Mouse (Mus musculus) layer of hippocampus, adult 18-20 months (tissue): ENCODE data around the gene Rps2. TPM values are rescaled to one million over a fixed set of nuclear protein-coding genes. Genes with fewer than 3 reads are reported as not detected.

ENCODE experiments used
- DNase-seq, 2 experiments: peaks; one replicate each; pipeline ENCODE4 v3.0.0; 2022; ENCODE audit warnings: low spot score in 2 of 2
- total RNA-seq, 2 experiments: library from RNA; stranded (reverse); gene quantifications; 2 replicates each; pipeline ENCODE4 v1.2.3; 2021

Gene Rps2
- total RNA-seq, 2 experiments from 2014 or later = 318 to 320 TPM

GRCm38 (mm10) chr17:24730787-24731186 lies 12.9 kb downstream of the Rps2 start:
- DNase-seq = no peak

GRCm38 (mm10) chr17:24732233-24732935 lies 14.5 kb downstream of the Rps2 start:
- no peak for DNase-seq

GRCm38 (mm10) chr17:24733434-24734050 lies 15.6 kb downstream of the Rps2 start:
- DNase-seq = no peak

- no peak for DNase-seq
Observed at GRCm38 (mm10) chr17:24734513-24734912, 16.6 kb downstream of the Rps2 start.

GRCm38 (mm10) chr17:24735446-24735845 lies 17.5 kb downstream of the Rps2 start:
- no peak for DNase-seq

GRCm38 (mm10) chr17:24736330-24737051 lies 18.6 kb downstream of the Rps2 start, which contains the start of gene Msrb1:
TSS of gene Msrb1 (plus strand) at chr17:24736642.
- DNase-seq = peak; percentile 89 to 96

GRCm38 (mm10) chr17:24737135-24737810 lies 19.4 kb downstream of the Rps2 start:
- no peak for DNase-seq

GRCm38 (mm10) chr17:24738238-24738637 lies 20.3 kb downstream of the Rps2 start:
- no peak for DNase-seq

- DNase-seq = no peak
Observed at GRCm38 (mm10) chr17:24739926-24740325, 22.0 kb downstream of the Rps2 start.

GRCm38 (mm10) chr17:24742307-24742706 lies 24.4 kb downstream of the Rps2 start:
- DNase-seq = no peak

- no peak for DNase-seq
Observed at GRCm38 (mm10) chr17:24743896-24744295, 26.0 kb downstream of the Rps2 start.

GRCm38 (mm10) chr17:24744381-24744780 lies 26.5 kb downstream of the Rps2 start:
- no peak for DNase-seq

- peak; percentile 73 to 93 for DNase-seq
Observed at GRCm38 (mm10) chr17:24745526-24746497, 27.9 kb downstream of the Rps2 start.

GRCm38 (mm10) chr17:24746986-24747385 lies 29.1 kb downstream of the Rps2 start:
- no peak for DNase-seq

GRCm38 (mm10) chr17:24751528-24751927 lies 33.6 kb downstream of the Rps2 start:
- no peak for DNase-seq

- DNase-seq = no peak
Observed at GRCm38 (mm10) chr17:24752415-24753394, 34.8 kb downstream of the Rps2 start, which contains the start of gene Hs3st6. TSS of gene Hs3st6 (plus strand) at chr17:24752988.

- DNase-seq = no peak
Observed at GRCm38 (mm10) chr17:24757394-24757793, 39.5 kb downstream of the Rps2 start.

- DNase-seq = no peak
Observed at GRCm38 (mm10) chr17:24761121-24761520, 43.2 kb downstream of the Rps2 start.
